Mouse (Mus musculus): ENCODE data around the gene Bola1.

The Bola1 gene

GRCm38 (mm10) chr3:96155501-96155900 is 64.0 kb downstream of the Bola1 start:
- DNase-seq (ENCODE audit: low read depth, low spot score), result no peak

GRCm38 (mm10) chr3:96152611-96153010 is 66.9 kb downstream of the Bola1 start:
- DNase-seq (ENCODE audit: low read depth, low spot score), result no peak

DNA sequence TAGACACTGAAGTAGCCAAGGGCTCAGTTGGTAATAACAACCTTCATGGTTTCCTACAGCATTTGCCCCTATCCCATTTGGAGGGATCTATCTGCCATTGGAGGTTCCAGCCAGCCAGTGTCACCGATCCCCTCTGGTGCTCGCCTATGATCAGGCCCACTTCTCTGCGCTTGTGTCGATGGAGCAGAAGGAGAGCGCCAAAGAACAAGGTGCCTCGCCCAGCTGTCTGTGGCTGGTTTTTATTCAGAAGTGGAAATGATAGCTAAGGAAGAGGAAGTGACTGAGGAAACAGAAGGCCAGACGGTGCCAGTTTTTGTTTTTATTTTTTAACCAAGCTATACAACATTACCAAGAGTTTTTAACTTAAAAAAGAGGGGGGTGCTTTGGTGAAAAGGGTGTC is 67.7 kb downstream of the Bola1 start:
- DNase-seq (ENCODE audit: low read depth, low spot score), result no peak

DNA sequence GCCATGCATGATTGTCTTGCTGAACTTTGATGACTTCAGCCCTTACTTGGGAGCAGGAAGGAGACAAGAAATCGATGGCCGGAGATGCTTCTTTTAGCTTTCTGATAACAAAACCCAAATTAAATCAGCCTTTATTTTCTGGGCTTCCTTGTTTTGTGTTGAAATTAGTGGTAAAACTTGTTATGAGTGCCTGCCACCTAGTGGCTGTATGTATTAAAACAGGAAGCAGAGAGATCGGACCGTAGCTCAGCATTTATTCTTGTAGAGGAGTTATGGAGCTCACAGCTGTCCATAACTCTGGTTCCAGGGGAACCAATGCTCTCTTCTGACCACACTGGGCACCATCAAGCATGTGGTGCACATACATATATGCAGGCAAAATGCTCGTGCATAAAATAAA is 71.6 kb downstream of the Bola1 start:
- DNase-seq (ENCODE audit: low read depth, low spot score), result peak; percentile 81
